Mouse (Mus musculus) liver, postnatal 0 days (tissue): Measurements from ENCODE around the gene Nrxn1. TPM values are rescaled to one million over a fixed set of nuclear protein-coding genes. Genes with fewer than 3 reads are reported as not detected.

Source experiments
- ATAC-seq: fragments of 200-750 bp; cut with Nextera tagmentation; 2 replicates; pipeline ENCODE4 v1.8.0; 2017; ENCODE audit warnings: mild to moderate bottlenecking, moderate library complexity
- DNase-seq: peaks from one replicate; pipeline ENCODE4 v3.0.0-alpha.2; 2016
- H3K27ac ChIP-seq: fragments of 300-500 bp; sonication (generic); 2 replicates; pipeline ENCODE4 v1.5.1; 2014; ENCODE audit warnings: antibody characterized with exemption, moderate library complexity, mild to moderate bottlenecking, low read depth
- H3K27me3 ChIP-seq: fragments of 300-500 bp; sonication (generic); 2 replicates; pipeline ENCODE4 v1.6.1; 2014; ENCODE audit warnings: low read length, control low read depth, mixed read lengths; ENCODE audit not compliant: insufficient read depth
- H3K36me3 ChIP-seq: fragments of 300-500 bp; sonication (generic); replicated peaks from 2 replicates; pipeline ENCODE4 v1.6.1; 2014; ENCODE audit warnings: mild to moderate bottlenecking, control low read depth, low read length, moderate library complexity, mixed read lengths; ENCODE audit not compliant: insufficient read depth
- H3K4me1 ChIP-seq: fragments of 300-500 bp; sonication (generic); 2 replicates; pipeline ENCODE4 v1.6.1; 2014; ENCODE audit warnings: antibody characterized with exemption, mild to moderate bottlenecking, control low read depth; ENCODE audit not compliant: insufficient read depth
- H3K4me2 ChIP-seq: fragments of 300-500 bp; sonication (generic); 2 replicates; pipeline ENCODE4 v1.6.1; 2014; ENCODE audit warnings: low read depth, mild to moderate bottlenecking, low read length, moderate library complexity, mixed read lengths
- H3K4me3 ChIP-seq: fragments of 300-500 bp; sonication (generic); 2 replicates; pipeline ENCODE4 v1.5.1; 2014; ENCODE audit warnings: low read depth, low read length
- H3K9ac ChIP-seq: fragments of 300-500 bp; sonication (generic); replicated peaks from 2 replicates; pipeline ENCODE4 v1.6.1; 2014; ENCODE audit warnings: mild to moderate bottlenecking, moderate library complexity
- H3K9me3 ChIP-seq: fragments of 300-500 bp; sonication (generic); 2 replicates; pipeline ENCODE4 v1.6.1; 2016; ENCODE audit warnings: mild to moderate bottlenecking, control low read depth, low read length, mixed read lengths
- CTCF ChIP-seq: sonication (generic); IDR thresholded peaks from 2 replicates; pipeline ENCODE4 v1.5.1; 2016; ENCODE audit warnings: antibody characterized with exemption, low read depth
- EP300 ChIP-seq: IDR thresholded peaks from 2 replicates; pipeline ENCODE4 v1.6.1; 2016; ENCODE audit warnings: antibody characterized with exemption, low read depth, mild to moderate bottlenecking
- WGBS: fragments of 180-500 bp; shearing (Covaris S2); extraction: QIAGEN DNeasy Blood & Tissue Kit; methylation state at CpG from one replicate; pipeline ENCODE4 v1.1.7; 2014; ENCODE audit not compliant: insufficient replicate concordance; 5-methylcytosine and 5-hydroxymethylcytosine counted together
- polyA plus RNA-seq: library from polyadenylated mRNA; unstranded; fragments of >200 nt; fragmentation: Nextera tagmentation; extraction: Ambion mirVana; gene quantifications from 2 replicates; pipeline ENCODE4 v1.2.1, GENCODE M21; 2015

Gene Nrxn1
- polyA plus RNA-seq, 1 experiment from 2014 or later = 0.41 TPM

DNA sequence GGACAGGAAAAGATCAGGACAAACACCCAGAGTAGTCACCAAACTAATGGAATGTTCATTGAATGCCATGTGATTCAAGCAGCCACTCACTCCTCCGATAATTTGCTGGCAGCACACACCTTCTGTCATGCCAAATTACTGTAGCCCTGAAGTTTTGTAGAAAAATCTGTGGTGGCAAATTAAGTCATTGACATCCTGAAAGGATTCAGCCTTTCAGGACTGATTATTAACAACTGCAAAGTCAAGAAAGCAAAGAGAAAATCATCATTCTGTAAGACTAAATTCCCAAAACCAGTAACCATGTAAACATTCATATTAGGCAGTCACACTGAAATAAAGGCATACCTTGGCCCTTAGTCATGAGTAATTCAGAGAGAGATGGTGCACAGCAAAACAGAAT lies 662.7 kb downstream of the Nrxn1 start:
- H3K27me3 ChIP-seq = no peaks in the 10 kb centered on the region
- no peak overlapping the region for H3K4me3 ChIP-seq
- 83% methylated on average over 1 of the region's 1 CpGs for WGBS
- H3K9ac ChIP-seq = no peak overlapping the region
- no peak for TF ChIP-seq EP300
- no peaks in the 10 kb centered on the region for H3K9me3 ChIP-seq
- DNase-seq (no peak), ATAC-seq (no peak)
- no peaks in the 10 kb centered on the region for H3K36me3 ChIP-seq
- no peaks in the 10 kb centered on the region for H3K4me1 ChIP-seq
- H3K27ac ChIP-seq = no peak overlapping the region
- H3K4me2 ChIP-seq = no peak overlapping the region

DNA sequence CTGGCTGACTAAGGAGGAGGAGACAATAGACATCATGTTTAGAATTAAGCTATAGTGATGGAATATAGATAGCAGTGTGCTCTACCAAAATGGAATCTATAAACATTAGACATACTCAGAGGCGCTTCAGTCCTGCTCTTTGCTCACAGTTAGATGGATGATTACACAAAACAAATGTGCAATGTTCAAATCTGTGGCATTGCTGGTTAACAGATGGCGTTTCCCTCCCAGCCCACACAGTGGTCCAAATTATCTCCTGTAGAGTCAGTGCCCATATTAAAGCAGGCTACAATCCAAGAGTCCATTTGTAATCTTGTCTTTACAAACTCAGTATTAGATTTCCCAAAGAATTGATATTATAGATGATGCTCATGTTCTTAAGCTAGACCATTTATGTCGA lies 666.9 kb downstream of the Nrxn1 start:
- Histone ChIP-seq H3K9ac (no peak overlapping the region), H3K4me1 (no peaks in the 10 kb centered on the region), H3K27ac (no peak overlapping the region), H3K9me3 (no peaks in the 10 kb centered on the region), H3K4me2 (no peak overlapping the region), H3K36me3 (no peaks in the 10 kb centered on the region), H3K27me3 (no peaks in the 10 kb centered on the region), H3K4me3 (no peak overlapping the region)
- WGBS = 74% methylated on average over 3 of the region's 3 CpGs
- no peak for TF ChIP-seq CTCF
- no peak for TF ChIP-seq EP300
- DNase-seq = no peak
- ATAC-seq = no peak

DNA sequence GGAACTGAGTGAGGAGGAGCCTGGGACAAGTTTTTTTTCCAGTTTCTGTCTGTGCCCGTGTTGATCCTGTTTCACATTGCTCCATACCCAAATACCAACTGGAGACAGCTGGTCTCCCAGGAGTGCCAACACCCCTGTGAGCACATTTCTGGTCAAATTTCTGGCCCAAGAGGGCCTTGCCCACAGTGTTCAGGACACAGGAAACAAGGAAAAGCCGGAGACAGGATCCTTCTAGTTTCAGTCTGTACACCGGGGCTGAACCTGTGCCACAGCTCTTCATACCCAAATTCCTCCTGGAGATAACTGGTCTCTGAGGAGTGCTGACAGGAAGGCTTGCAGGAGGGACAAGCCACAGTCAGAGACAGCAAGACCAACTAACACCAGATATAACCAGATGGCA lies 670.3 kb downstream of the Nrxn1 start:
- DNase-seq (no peak), ATAC-seq (no peak)
- no peak overlapping the region for H3K4me3 ChIP-seq
- 78% methylated on average over 3 of the region's 3 CpGs for whole genome bisulfite sequencing
- no peaks in the 10 kb centered on the region for H3K4me1 ChIP-seq
- no peaks in the 10 kb centered on the region for H3K9me3 ChIP-seq
- no peak overlapping the region for H3K4me2 ChIP-seq
- no peaks in the 10 kb centered on the region for H3K36me3 ChIP-seq
- H3K27me3 ChIP-seq = no peaks in the 10 kb centered on the region
- TF ChIP-seq CTCF (no peak), EP300 (no peak)
- no peak overlapping the region for H3K27ac ChIP-seq
- no peak overlapping the region for H3K9ac ChIP-seq

DNA sequence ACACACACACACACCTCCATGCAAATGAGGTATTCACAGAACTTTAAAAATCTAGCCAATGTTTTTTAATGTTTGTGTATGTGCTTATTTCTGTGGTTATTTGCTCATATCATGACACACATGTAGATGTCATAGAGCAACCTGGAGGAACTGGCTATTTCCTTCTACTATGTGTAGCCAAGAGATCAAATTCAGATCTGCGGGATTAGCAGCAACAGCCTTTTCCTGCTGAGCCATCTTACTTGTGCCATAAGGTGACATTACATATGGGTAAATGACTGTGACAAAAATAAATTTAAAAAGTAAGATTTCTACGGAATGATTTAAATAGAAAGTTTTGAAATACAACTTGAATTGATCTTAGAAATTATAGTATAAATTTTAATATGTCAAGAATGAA lies 672.1 kb downstream of the Nrxn1 start:
- H3K36me3 ChIP-seq = no peaks in the 10 kb centered on the region
- H3K9ac ChIP-seq = no peak overlapping the region
- no peak overlapping the region for H3K4me3 ChIP-seq
- TF ChIP-seq CTCF (no peak), EP300 (no peak)
- no peaks in the 10 kb centered on the region for H3K9me3 ChIP-seq
- no peaks in the 10 kb centered on the region for H3K27me3 ChIP-seq
- ATAC-seq (no peak), DNase-seq (no peak)
- no peaks in the 10 kb centered on the region for H3K4me1 ChIP-seq
- no peak overlapping the region for H3K27ac ChIP-seq
- H3K4me2 ChIP-seq = no peak overlapping the region
- WGBS = 76% methylated on average over 2 of the region's 2 CpGs

DNA sequence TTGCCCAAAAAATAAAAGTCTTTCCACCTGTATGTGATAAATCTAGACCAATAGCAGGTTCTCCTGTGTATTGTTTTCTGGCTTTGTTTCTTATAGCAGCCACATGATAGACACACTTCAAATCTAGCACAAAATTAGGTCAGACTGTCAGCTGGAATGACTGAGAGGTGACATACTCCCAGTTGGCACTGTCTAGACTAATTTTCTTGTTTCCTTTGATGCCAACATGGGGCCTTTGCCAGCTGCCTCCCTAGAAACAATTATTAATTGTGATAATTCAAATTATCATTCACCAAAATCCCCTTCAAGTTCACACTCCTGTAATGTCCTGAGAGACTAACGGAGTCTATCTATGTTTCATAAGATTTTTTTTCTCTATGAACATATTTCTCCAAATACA lies 673.3 kb downstream of the Nrxn1 start:
- H3K4me1 ChIP-seq = no peaks in the 10 kb centered on the region
- no peak overlapping the region for H3K4me2 ChIP-seq
- H3K36me3 ChIP-seq = no peaks in the 10 kb centered on the region
- H3K27ac ChIP-seq = no peak overlapping the region
- WGBS = 70% methylated on average over 1 of the region's 1 CpGs
- H3K4me3 ChIP-seq = no peak overlapping the region
- no peak for DNase-seq
- no peaks in the 10 kb centered on the region for H3K9me3 ChIP-seq
- H3K9ac ChIP-seq = no peak overlapping the region
- ATAC-seq = no peak
- TF ChIP-seq CTCF = no peak
- TF ChIP-seq EP300 = no peak
- no peaks in the 10 kb centered on the region for H3K27me3 ChIP-seq

DNA sequence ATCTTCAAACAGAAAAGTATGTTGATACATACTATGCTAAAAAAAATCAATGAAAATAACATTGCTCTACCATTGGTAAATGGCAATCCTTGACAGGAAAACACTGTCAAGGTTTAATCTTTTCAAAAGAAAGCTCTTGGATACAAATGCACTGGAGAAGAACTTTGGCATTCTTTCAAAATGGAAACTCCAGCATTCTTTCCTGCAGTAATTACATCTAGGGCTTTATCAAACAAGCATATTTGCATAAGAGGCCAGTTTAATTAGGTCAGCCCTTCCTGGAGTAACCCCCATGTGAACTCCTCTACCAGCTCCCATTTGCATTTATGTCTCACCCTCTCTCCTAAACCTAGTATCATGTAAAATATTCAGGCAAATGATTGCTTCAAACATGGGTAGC lies 696.5 kb downstream of the Nrxn1 start:
- Histone ChIP-seq H3K4me1 (no peaks in the 10 kb centered on the region), H3K27ac (no peak overlapping the region), H3K36me3 (no peaks in the 10 kb centered on the region), H3K9ac (no peak overlapping the region), H3K4me3 (no peak overlapping the region), H3K9me3 (no peaks in the 10 kb centered on the region), H3K27me3 (no peaks in the 10 kb centered on the region), H3K4me2 (no peak overlapping the region)
- ATAC-seq (no peak), DNase-seq (no peak)
- TF ChIP-seq CTCF (no peak), EP300 (no peak)

DNA sequence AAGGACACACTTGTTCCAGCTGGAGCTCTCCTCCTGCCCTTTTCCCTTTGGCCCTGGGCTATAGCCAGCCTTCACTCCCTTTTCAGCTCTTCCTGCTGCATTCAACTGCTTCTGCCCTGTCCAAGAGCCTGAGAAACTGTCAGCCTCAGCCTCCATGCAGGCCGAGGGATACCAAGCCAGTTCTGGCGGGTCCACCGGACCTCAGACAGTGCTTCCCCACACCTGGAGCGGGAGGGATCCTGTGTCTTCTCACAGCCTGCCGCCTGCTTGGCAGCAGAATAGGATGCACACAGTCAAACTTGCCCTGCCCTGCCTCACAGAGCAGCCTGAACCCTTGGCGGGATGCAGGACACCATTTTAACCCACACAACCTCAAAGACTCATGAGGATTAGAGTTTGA lies 698.3 kb downstream of the Nrxn1 start:
- Histone ChIP-seq H3K4me2 (no peak overlapping the region), H3K4me3 (no peak overlapping the region), H3K9me3 (no peaks in the 10 kb centered on the region), H3K27ac (no peak overlapping the region), H3K36me3 (no peaks in the 10 kb centered on the region), H3K9ac (no peak overlapping the region), H3K27me3 (no peaks in the 10 kb centered on the region), H3K4me1 (no peaks in the 10 kb centered on the region)
- TF ChIP-seq CTCF (no peak), EP300 (no peak)
- DNase-seq (no peak), ATAC-seq (no peak)
- 89% methylated on average over 6 of the region's 6 CpGs for WGBS
